Mouse (Mus musculus) skeletal muscle tissue, adult 2 months (tissue): ENCODE data around the gene Usp9x.

ENCODE experiments used
- DNase-seq: peaks from one replicate; pipeline ENCODE4 v3.0.0-alpha.2; 2012; ENCODE audit warnings: low read depth, low spot score

Gene Usp9x

DNA sequence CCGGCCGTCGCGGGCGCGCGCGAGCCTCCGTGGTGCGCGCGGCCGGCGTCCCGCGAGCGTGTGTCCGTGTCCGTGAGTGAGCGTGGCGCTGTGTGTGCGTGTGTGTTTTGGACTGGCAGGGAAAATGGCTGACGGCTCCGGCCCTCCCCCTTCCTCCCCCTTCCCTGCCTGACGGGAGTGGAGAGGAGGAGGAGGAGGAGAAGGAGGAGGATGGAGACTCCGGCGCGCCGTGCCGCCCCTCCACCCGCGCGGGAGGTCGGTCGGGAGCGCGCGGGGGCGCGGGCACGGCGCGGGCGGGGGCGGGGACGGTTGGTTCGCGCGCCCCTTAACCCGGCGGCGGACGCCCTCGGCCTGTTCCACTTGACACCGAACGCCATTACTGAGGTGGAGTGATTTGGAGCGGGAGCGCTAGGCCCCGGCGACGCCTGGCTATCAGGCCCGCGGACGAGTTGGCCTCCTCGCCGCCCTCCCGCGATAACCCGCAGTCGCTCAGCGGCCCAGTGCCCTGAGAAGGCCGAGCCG, 1.2 kb downstream of the Usp9x start:
- DNase-seq = peak; percentile 57

DNA sequence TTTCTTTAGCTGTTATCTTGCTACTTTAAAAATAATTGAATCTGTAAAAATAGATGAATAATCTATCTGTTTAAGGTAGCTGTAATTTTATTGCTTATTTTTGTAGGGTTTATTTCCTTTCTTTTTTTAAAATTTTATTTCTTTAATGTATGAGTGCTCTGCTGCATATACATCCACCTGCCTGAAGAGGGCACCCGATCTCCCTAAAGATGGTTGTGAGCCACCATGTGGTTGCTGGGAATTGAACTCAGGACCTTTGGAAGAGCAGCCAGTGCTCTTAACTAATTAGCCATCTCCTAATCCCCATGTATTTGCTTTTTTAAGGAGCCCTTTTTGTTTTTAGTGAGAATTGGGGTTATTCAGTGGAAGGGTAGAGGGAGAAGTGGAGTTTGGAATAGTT, 14.3 kb downstream of the Usp9x start:
- DNase-seq = no peak

DNA sequence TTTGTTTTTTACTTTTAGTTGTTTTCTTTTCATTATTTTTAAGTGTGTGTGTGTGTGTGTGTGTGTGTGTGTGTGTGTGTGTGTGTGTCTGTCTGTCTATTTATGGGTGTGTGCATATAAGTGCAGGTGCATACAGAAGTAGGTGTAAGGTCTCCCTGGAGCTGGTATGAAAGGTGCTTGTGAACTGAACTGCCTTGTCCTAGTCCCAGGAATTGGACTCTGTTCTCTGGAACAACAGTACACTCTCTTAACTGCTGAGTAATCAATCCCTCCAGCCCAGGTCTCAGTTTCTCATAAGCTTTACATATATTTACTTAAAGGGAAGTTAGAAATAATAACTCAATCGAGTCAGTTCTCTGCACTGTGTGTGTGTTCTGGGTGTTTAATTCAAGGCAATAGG, 25.7 kb downstream of the Usp9x start:
- DNase-seq = no peak

DNA sequence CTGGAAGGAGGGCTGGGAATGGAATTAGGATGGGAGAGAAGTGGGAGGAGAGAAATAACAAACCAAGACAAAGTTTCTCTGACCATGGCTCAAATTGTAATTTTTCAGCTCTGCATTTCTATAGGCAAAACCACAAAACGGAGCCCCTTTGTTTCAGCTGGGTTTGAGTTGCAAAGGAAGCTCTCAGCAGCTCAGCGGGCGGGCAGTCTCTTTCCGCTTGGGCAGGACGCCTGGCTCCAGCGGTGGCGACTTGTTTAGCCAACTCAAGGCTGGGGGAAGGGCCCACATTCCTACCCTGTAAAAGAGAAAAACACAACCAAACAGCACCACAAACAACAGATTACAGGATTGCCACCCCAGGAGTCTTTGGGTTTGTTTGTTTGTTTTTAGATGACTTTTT, 135.2 kb downstream of the Usp9x start:
- DNase-seq = no peak

DNA sequence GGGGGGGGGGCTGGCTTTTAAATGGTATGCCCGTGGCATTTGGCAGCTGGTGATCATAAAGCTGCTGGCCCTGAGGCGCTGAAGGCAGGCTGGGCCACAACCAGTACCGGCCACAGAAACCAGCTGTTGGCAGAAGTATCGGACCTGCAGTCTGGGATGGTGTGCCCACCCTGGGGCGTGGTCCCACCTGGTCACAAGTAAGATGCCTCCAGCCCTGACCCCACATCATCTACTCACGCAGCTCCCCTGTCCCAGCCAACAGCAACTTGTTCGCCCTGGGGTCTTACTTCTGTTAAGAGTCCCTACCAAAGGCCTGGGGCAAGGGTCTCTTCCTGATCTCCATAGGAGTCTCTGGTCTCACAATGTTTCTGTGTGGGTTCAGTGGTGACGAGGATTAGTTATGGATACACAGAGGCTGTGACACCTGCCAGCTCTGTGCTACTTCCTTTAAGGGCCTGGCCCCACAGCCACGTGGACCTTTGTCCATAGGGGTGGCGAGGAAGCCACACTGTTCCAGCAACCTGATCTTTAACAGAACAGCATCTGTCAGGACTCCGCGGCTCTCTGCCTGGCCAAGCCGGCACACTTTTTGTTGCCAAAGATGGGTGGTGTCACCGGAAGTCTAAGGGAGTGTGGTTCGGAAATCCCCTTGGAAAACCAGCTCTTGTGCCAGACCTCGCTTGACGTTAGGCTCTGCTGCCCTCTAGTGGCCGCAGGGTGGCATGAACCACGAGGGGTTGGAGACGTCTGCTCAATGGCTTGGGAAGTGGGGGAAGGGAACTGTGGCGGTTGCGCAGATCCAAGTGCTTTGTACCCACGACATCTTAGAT, 136.4 kb downstream of the Usp9x start:
- peak; percentile 88 for DNase-seq

- DNase-seq = no peak
Measured at GRCm38 (mm10) chrX:13208404-13208803, 137.1 kb downstream of the Usp9x start.

GRCm38 (mm10) chrX:13214275-13214674, 143.0 kb downstream of the Usp9x start:
- no peak for DNase-seq
